Mouse (Mus musculus) limb, embryonic 13.5 days (tissue): ENCODE data around the gene Pip5k1b. TPM values are rescaled to one million over a fixed set of nuclear protein-coding genes. Genes with fewer than 3 reads are reported as not detected.

Experiments used
- ATAC-seq: fragments of 200-750 bp; cut with Nextera tagmentation; 2 replicates; pipeline ENCODE4 v1.8.0; 2017; ENCODE audit warnings: low read depth, moderate number of reproducible peaks, moderate TSS enrichment; ENCODE audit not compliant: low FRiP score
- H3K27ac ChIP-seq: fragments of 300-500 bp; sonication (generic); 2 replicates; pipeline ENCODE4 v1.5.1; 2015; ENCODE audit warnings: inconsistent platforms, mild to moderate bottlenecking, moderate library complexity
- H3K27me3 ChIP-seq: fragments of 300-500 bp; sonication (generic); 2 replicates; pipeline ENCODE4 v1.6.1; 2015; ENCODE audit warnings: mild to moderate bottlenecking, inconsistent platforms
- H3K36me3 ChIP-seq: fragments of 300-500 bp; sonication (generic); 2 replicates; pipeline ENCODE4 v1.6.1; 2015; ENCODE audit warnings: inconsistent platforms, mild to moderate bottlenecking, moderate library complexity
- H3K4me1 ChIP-seq: fragments of 300-500 bp; sonication (generic); 2 replicates; pipeline ENCODE4 v1.6.1; 2015; ENCODE audit warnings: inconsistent platforms
- H3K4me2 ChIP-seq: fragments of 300-500 bp; sonication (generic); replicated peaks from 2 replicates; pipeline ENCODE4 v1.6.1; 2015; ENCODE audit warnings: inconsistent platforms, mild to moderate bottlenecking, moderate library complexity
- H3K4me3 ChIP-seq: fragments of 300-500 bp; sonication (generic); 2 replicates; pipeline ENCODE4 v1.5.1; 2015; ENCODE audit warnings: moderate library complexity, mild to moderate bottlenecking, inconsistent platforms
- H3K9ac ChIP-seq: fragments of 300-500 bp; sonication (generic); 2 replicates; pipeline ENCODE4 v1.6.1; 2015; ENCODE audit warnings: mild to moderate bottlenecking, inconsistent platforms
- H3K9me3 ChIP-seq: fragments of 300-500 bp; sonication (generic); 2 replicates; pipeline ENCODE4 v1.6.1; 2016; ENCODE audit warnings: inconsistent platforms
- WGBS: fragments of 180-500 bp; shearing (Covaris S2); methylation state at CpG from one replicate; pipeline ENCODE4 v1.1.7; 2015; 5-methylcytosine and 5-hydroxymethylcytosine counted together
- polyA plus RNA-seq: library from polyadenylated mRNA; unstranded; fragments of >200 nt; fragmentation: Nextera tagmentation; extraction: Ambion mirVana; gene quantifications from 2 replicates; pipeline ENCODE4 v1.2.1, GENCODE M21; 2015

Pip5k1b gene
- polyA plus RNA-seq, 1 experiment from 2014 or later: 0.65 TPM

DNA sequence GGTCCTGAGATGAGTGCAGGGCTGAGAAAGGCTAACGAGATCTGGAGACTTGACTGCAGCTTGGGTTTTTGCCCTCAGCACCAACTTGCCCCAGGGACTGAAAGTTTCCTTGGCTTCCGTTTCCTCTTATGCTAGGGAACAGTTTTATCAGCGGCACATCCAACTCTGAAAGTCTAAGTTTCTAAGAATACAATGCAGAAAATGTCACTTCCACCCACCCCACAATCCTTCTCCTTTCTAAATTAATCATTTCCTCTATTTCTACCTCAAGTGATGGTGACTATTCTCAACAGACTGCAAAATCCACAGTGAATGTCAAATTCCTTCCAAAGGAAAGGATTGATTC is 138.0 kb downstream of the Pip5k1b start:
- Histone ChIP-seq H3K4me1 (no peaks in the 10 kb centered on the region), H3K9ac (no peak overlapping the region), H3K27me3 (no peaks in the 10 kb centered on the region), H3K36me3 (no peaks in the 10 kb centered on the region), H3K9me3 (no peaks in the 10 kb centered on the region), H3K4me2 (no peak overlapping the region), H3K4me3 (no peak overlapping the region), H3K27ac (no peak overlapping the region)
- WGBS: 80% methylated on average over 3 of the region's 3 CpGs
- no peak for ATAC-seq

DNA sequence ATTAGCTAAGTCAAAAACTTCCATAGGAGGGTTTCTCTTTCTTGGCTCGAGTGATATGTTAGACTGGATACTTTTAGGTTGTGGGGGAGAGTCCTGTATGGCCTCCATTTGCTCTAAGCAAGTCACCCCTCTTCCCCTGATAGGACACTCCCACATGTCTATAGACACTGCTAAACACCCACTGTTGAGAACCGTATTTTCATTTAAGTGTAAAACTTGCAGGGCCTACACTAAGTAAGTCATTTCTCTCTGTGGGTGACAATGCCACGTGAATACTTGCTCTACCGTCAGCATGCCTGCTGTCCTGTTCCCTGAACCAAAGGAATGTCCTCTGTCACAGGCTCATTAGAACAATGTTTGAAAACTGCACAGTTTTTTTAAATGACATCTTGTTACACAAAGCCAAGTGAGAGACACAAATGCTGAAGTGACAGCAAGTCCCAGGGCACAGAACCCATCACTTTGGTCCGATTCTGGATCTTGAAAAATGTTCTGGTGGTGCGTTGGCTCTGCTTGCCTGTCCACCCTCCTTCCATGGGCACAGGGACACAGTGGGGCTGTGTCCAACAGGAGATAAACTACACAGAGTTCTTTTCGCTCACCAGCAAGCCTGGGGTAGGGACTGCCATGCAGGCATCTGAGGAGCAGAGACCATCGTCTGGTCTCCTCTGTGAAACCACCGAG is 138.6 kb downstream of the Pip5k1b start:
- no peak overlapping the region for H3K4me3 ChIP-seq
- H3K4me2 ChIP-seq: no peak overlapping the region
- 81% methylated on average over 9 of the region's 9 CpGs for WGBS
- H3K9ac ChIP-seq: no peak overlapping the region
- H3K27ac ChIP-seq: no peak overlapping the region
- no peak for ATAC-seq
- no peaks in the 10 kb centered on the region for H3K9me3 ChIP-seq
- no peaks in the 10 kb centered on the region for H3K36me3 ChIP-seq
- no peaks in the 10 kb centered on the region for H3K4me1 ChIP-seq
- H3K27me3 ChIP-seq: no peaks in the 10 kb centered on the region

DNA sequence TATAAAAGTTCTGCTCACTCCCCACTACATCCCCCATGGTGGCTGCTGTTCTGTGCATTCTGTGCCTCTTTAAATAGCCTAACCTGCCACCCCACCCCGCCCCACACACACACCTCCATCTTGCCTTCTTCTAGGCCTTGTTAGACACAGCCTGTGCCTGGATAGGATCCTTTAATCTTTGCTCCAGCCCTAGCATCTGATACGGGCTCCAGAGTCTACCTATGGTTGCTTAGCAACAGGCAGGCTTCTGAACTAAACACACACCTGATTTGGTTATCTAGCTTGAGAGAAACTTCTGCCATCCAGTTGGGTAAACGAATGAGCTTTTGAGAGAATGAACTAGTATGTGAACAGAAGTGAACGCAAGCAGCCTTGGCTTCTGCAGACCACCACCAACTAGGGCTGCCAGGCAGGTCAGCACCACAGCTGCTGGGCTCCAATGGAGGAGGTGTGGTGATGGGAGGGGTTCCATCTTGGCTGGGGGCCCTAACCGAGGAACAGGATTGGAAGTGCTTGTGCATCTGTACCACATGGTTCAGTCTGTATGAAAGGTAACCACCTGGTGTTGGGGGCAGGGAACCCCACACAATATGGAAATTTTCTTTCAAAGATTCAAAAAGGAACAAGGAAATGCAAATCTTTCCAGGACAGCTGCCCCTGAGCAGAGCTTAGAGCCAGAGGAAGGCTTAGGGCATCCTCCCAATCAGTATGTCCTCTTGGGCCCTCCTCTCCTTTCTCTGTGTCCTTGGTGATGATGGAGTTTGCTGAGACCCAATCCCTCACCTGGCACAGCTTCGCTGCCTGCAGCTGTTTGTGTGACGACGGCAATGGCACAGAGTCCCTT is 139.7 kb downstream of the Pip5k1b start:
- Histone ChIP-seq H3K4me3 (no peak overlapping the region), H3K36me3 (no peaks in the 10 kb centered on the region), H3K27me3 (no peaks in the 10 kb centered on the region), H3K9ac (no peak overlapping the region), H3K9me3 (no peaks in the 10 kb centered on the region), H3K4me2 (no peak overlapping the region), H3K4me1 (no peaks in the 10 kb centered on the region), H3K27ac (no peak overlapping the region)
- no peak for ATAC-seq
- 81% methylated on average over 8 of the region's 8 CpGs for WGBS

GRCm38 (mm10) chr19:24408863-24409564 is 146.7 kb downstream of the Pip5k1b start:
- H3K9me3 ChIP-seq: no peaks in the 10 kb centered on the region
- no peak for ATAC-seq
- H3K36me3 ChIP-seq: no peaks in the 10 kb centered on the region
- H3K4me3 ChIP-seq: no peak overlapping the region
- 82% methylated on average over 11 of the region's 11 CpGs for WGBS
- H3K27me3 ChIP-seq: no peaks in the 10 kb centered on the region
- H3K4me1 ChIP-seq: no peaks in the 10 kb centered on the region
- H3K4me2 ChIP-seq: no peak overlapping the region
- no peak overlapping the region for H3K27ac ChIP-seq
- H3K9ac ChIP-seq: no peak overlapping the region

GRCm38 (mm10) chr19:24404716-24405115 is 151.0 kb downstream of the Pip5k1b start:
- no peak overlapping the region for H3K9ac ChIP-seq
- ATAC-seq: no peak
- H3K9me3 ChIP-seq: no peaks in the 10 kb centered on the region
- no peak overlapping the region for H3K4me3 ChIP-seq
- H3K36me3 ChIP-seq: no peaks in the 10 kb centered on the region
- WGBS: 80% methylated on average over 3 of the region's 3 CpGs
- no peaks in the 10 kb centered on the region for H3K27me3 ChIP-seq
- no peak overlapping the region for H3K27ac ChIP-seq
- H3K4me1 ChIP-seq: no peaks in the 10 kb centered on the region
- no peak overlapping the region for H3K4me2 ChIP-seq

DNA sequence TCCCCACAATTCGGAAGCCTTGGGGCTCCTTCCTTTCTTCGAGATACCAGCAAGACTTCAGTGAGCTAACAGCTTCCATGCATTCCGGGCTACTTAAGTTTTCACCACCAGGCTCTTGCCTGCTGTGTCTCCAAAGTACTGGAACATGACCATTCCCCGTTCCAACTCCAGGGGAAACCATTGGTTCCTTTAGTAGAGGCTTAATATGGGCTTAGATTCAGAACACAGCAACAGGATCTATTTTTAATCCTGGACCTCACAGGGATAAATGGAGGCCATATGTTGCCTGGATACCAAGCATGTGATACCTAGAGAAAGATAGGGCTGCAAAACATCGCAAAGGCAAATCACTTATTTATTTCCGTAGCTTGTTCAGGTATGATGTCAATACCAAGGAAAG is 152.4 kb downstream of the Pip5k1b start:
- H3K36me3 ChIP-seq: no peaks in the 10 kb centered on the region
- no peaks in the 10 kb centered on the region for H3K9me3 ChIP-seq
- no peak overlapping the region for H3K27ac ChIP-seq
- no peak overlapping the region for H3K4me3 ChIP-seq
- H3K9ac ChIP-seq: no peak overlapping the region
- H3K4me2 ChIP-seq: no peak overlapping the region
- ATAC-seq: no peak
- no peaks in the 10 kb centered on the region for H3K27me3 ChIP-seq
- H3K4me1 ChIP-seq: no peaks in the 10 kb centered on the region
- 83% methylated on average over 6 of the region's 6 CpGs for WGBS

- Histone ChIP-seq H3K9ac (no peak overlapping the region), H3K9me3 (no peaks in the 10 kb centered on the region), H3K4me1 (0 out of 2 replicates have a peak, but pooled peaks cover 6% of the 10 kb centered on the region), H3K27ac (no peak overlapping the region), H3K36me3 (no peaks in the 10 kb centered on the region), H3K27me3 (no peaks in the 10 kb centered on the region), H3K4me2 (no peak overlapping the region), H3K4me3 (no peak overlapping the region)
- ATAC-seq: no peak
- 80% methylated on average over 2 of the region's 2 CpGs for WGBS
Observed at GRCm38 (mm10) chr19:24393920-24394319, 161.8 kb downstream of the Pip5k1b start.

- Histone ChIP-seq H3K4me1 (0 out of 2 replicates have a peak, but pooled peaks cover 6% of the 10 kb centered on the region), H3K9me3 (no peaks in the 10 kb centered on the region), H3K4me2 (no peak overlapping the region), H3K9ac (no peak overlapping the region), H3K27ac (no peak overlapping the region), H3K27me3 (no peaks in the 10 kb centered on the region), H3K36me3 (no peaks in the 10 kb centered on the region), H3K4me3 (no peak overlapping the region)
- no peak for ATAC-seq
- 49% methylated on average over 9 of the region's 9 CpGs for WGBS
Observed at GRCm38 (mm10) chr19:24391519-24392251, 164.0 kb downstream of the Pip5k1b start.

DNA sequence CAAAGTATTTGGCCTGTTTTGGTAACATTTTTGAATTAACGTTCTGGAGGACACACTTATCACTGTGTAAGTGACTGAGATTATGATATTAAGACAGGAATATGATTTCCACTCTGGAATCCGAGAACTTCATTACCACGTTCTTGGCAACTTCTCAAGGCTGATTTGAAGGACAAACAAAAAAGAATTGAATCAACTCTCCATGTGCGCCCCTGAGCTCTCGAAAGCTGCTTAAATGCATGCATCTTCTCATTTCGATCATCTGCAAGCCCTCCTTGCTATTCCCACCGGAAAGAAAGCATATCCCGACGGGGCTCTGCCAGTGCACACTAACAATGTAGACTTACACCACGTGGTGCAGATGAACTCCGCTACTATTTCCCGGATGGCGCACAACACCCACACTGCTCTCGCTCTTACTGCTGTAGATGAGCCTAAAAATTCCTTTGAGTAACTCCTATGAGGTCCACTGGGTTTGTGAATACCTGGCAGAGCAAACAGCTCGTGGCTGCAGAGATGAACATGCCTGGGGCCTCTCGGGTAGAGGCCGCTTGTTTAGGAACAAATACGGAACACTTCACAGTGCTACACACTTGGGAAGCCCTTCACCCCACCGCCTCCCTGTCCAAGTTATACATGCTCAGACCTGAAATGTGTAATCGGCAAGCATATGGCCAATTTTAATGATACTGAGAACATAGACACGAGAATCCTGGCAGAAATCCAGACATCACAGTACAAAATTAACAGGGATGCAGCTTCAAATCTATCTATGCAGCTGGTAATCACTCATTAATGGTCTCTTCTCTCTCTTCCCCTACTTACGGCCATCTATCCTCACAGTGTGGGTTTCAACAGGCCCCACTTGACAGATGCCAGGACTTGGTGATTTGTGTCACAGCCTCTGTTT is 168.5 kb downstream of the Pip5k1b start:
- Histone ChIP-seq H3K9ac (no peak overlapping the region), H3K4me1 (0 out of 2 replicates have a peak, but pooled peaks cover 6% of the 10 kb centered on the region), H3K9me3 (no peaks in the 10 kb centered on the region), H3K36me3 (no peaks in the 10 kb centered on the region), H3K4me2 (no peak overlapping the region), H3K4me3 (no peak overlapping the region), H3K27me3 (no peaks in the 10 kb centered on the region), H3K27ac (no peak overlapping the region)
- 87% methylated on average over 22 of the region's 22 CpGs for WGBS
- ATAC-seq: no peak

- no peak overlapping the region for H3K27ac ChIP-seq
- H3K4me3 ChIP-seq: no peak overlapping the region
- no peak for ATAC-seq
- no peaks in the 10 kb centered on the region for H3K4me1 ChIP-seq
- no peak overlapping the region for H3K4me2 ChIP-seq
- H3K27me3 ChIP-seq: no peaks in the 10 kb centered on the region
- 61% methylated on average over 6 of the region's 6 CpGs for WGBS
- H3K36me3 ChIP-seq: no peaks in the 10 kb centered on the region
- no peak overlapping the region for H3K9ac ChIP-seq
- no peaks in the 10 kb centered on the region for H3K9me3 ChIP-seq
Observed at GRCm38 (mm10) chr19:24378470-24378869, 177.2 kb downstream of the Pip5k1b start.
